Mouse (Mus musculus) Patski (cell line): ENCODE measurements around the gene Rpl26. TPM values are rescaled to one million over a fixed set of nuclear protein-coding genes. Genes with fewer than 3 reads are reported as not detected.

ENCODE experiments used
- ATAC-seq: fragments of 100-300 bp; one replicate; pipeline ENCODE4 v1.8.0; 2021
- CTCF ChIA-PET: fragments of 350-600 bp; sonication (Branson Sonifier 250); formaldehyde crosslinking; loops from one replicate; lab custom pipeline; 2022; ENCODE audit warnings: inconsistent platforms; lab: Charles Lee
- POLR2A ChIA-PET: fragments of 350-600 bp; sonication (Branson Sonifier 250); formaldehyde crosslinking; loops from one replicate; lab custom pipeline; 2022; ENCODE audit warnings: antibody characterized with exemption, inconsistent platforms; lab: Charles Lee
- DNase-seq: peaks from one replicate; pipeline ENCODE4 v3.0.0-alpha.2; 2011; ENCODE audit warnings: low read depth, low spot score
- H3K27me3 ChIP-seq: fragments of 371-371 bp; one replicate; pipeline ENCODE4 v1.5.1; 2021
- CTCF ChIP-seq: fragments of 100-300 bp; IDR thresholded peaks from one replicate; pipeline ENCODE4 v1.5.1; 2021
- in situ Hi-C: fragments of 300-500 bp; cut with MboI; formaldehyde crosslinking; loops from 3 replicates; pipeline ENCODE4 v1.11.1; 2018; ENCODE audit warnings: low pct_unique_long_range_greater_than_20kb, mixed read lengths
- polyA plus RNA-seq: library from polyadenylated mRNA; unstranded; gene quantifications from one replicate; pipeline ENCODE4 v1.2.3, GENCODE M21; 2021

The Rpl26 gene
- polyA plus RNA-seq, 1 experiment from 2014 or later: 909 TPM

- ChIA-PET CTCF (interaction anchor here (0.6 to 2.3 kb wide), 3 partner anchors 20 to 97 kb away, joined by 3 to 7 read pairs (median 3); no protein-coding TSS in a partner anchor), POLR2A (interaction anchor here (0.6 to 1.1 kb wide), 2 partner anchors 14 to 28 kb away, joined by 3 to 4 read pairs; no protein-coding TSS in a partner anchor)
- no peak for TF ChIP-seq CTCF
- in situ Hi-C loops: loop anchor here (5.0 kb wide), 1 partner anchor 32 kb away; no protein-coding TSS in a partner anchor
- H3K27me3 ChIP-seq: no peaks in the 10 kb centered on the region
- peak; percentile 53 for DNase-seq
- peak; percentile 98 for ATAC-seq
Measured at GRCm38 (mm10) chr11:68939451-68940304, 38.3 kb downstream of the Rpl26 start.

GRCm38 (mm10) chr11:68940516-68940915, 39.1 kb downstream of the Rpl26 start:
- no peak for ATAC-seq
- ChIA-PET POLR2A (interaction anchor here (1.1 kb wide), 1 partner anchor 14 kb away, joined by 4 read pairs; no protein-coding TSS in a partner anchor), CTCF (interaction anchor here (2.3 kb wide), 1 partner anchor 21 kb away, joined by 7 read pairs; no protein-coding TSS in a partner anchor)
- no peak for DNase-seq
- no peaks in the 10 kb centered on the region for H3K27me3 ChIP-seq
- in situ Hi-C loops: loop anchor here (5.0 kb wide), 1 partner anchor 33 kb away; no protein-coding TSS in a partner anchor
- no peak for TF ChIP-seq CTCF

GRCm38 (mm10) chr11:68942731-68943130, 41.3 kb downstream of the Rpl26 start:
- ChIA-PET CTCF (no interaction called here), POLR2A (no interaction called here)
- H3K27me3 ChIP-seq: no peaks in the 10 kb centered on the region
- in situ Hi-C loops: loop anchor here (5.0 kb wide), 1 partner anchor 35 kb away; no protein-coding TSS in a partner anchor
- TF ChIP-seq CTCF: no peak
- no peak for ATAC-seq
- DNase-seq: no peak

GRCm38 (mm10) chr11:68945245-68945644, 43.9 kb downstream of the Rpl26 start:
- TF ChIP-seq CTCF: no peak
- POLR2A ChIA-PET: no interaction called here
- H3K27me3 ChIP-seq: no peaks in the 10 kb centered on the region
- CTCF ChIA-PET: no interaction called here
- no peak for DNase-seq
- no peak for ATAC-seq
- in situ Hi-C loops: no loop called here

- no peaks in the 10 kb centered on the region for H3K27me3 ChIP-seq
- CTCF ChIA-PET: no interaction called here
- in situ Hi-C loops: no loop called here
Measured at GRCm38 (mm10) chr11:68946001-68946400, 44.6 kb downstream of the Rpl26 start.

GRCm38 (mm10) chr11:68946806-68947440, 45.5 kb downstream of the Rpl26 start:
- no peak for ATAC-seq
- in situ Hi-C loops: no loop called here
- POLR2A ChIA-PET: no interaction called here

More at GRCm38 (mm10) chr11:68946001-68946400, 44.6 kb downstream of the Rpl26 start:
- no peak for ATAC-seq
- no peak for DNase-seq
- POLR2A ChIA-PET: no interaction called here
- no peak for TF ChIP-seq CTCF

GRCm38 (mm10) chr11:68947542-68947993, 46.2 kb downstream of the Rpl26 start:
- ChIA-PET POLR2A (no interaction called here), CTCF (interaction anchor here (1.1 kb wide), 1 partner anchor 13 kb away, joined by 3 read pairs; no protein-coding TSS in a partner anchor)
- TF ChIP-seq CTCF: no peak
- no peaks in the 10 kb centered on the region for H3K27me3 ChIP-seq
- ATAC-seq (no peak), DNase-seq (no peak)
- in situ Hi-C loops: no loop called here

More at GRCm38 (mm10) chr11:68946806-68947440, 45.5 kb downstream of the Rpl26 start:
- TF ChIP-seq CTCF: no peak
- DNase-seq: no peak
- no peaks in the 10 kb centered on the region for H3K27me3 ChIP-seq
- CTCF ChIA-PET: interaction anchor here (0.7 to 1.1 kb wide), 2 partner anchors 11 to 12 kb away, joined by 3 read pairs; no protein-coding TSS in a partner anchor

GRCm38 (mm10) chr11:68953903-68954302, 52.5 kb downstream of the Rpl26 start:
- DNase-seq: no peak
- in situ Hi-C loops: no loop called here
- ATAC-seq: no peak
- peaks cover 2% of the 10 kb centered on the region for H3K27me3 ChIP-seq
- CTCF ChIA-PET: no interaction called here
- no peak for TF ChIP-seq CTCF
- POLR2A ChIA-PET: no interaction called here

- no peak for TF ChIP-seq CTCF
- DNase-seq (no peak), ATAC-seq (no peak)
- ChIA-PET CTCF (no interaction called here), POLR2A (no interaction called here)
- H3K27me3 ChIP-seq: peaks cover 5% of the 10 kb centered on the region
- in situ Hi-C loops: no loop called here
Measured at GRCm38 (mm10) chr11:68954408-68954807, 53.0 kb downstream of the Rpl26 start.

- in situ Hi-C loops: no loop called here
- CTCF ChIA-PET: no interaction called here
- DNase-seq: no peak
- POLR2A ChIA-PET: no interaction called here
- peaks cover 9% of the 10 kb centered on the region for H3K27me3 ChIP-seq
- ATAC-seq: no peak
- no peak for TF ChIP-seq CTCF
Measured at GRCm38 (mm10) chr11:68955473-68955872, 54.1 kb downstream of the Rpl26 start.
